Mouse (Mus musculus) ES-Bruce4 (cell line): Measurements from ENCODE around the gene Scfd2.

Experiments used
- CTCF ChIP-seq: IDR thresholded peaks from one replicate; pipeline ENCODE4 v1.8.1; 2011; ENCODE audit warnings: low read depth, low read length
- POLR2A ChIP-seq: IDR thresholded peaks from one replicate; pipeline ENCODE4 v1.8.1; 2011; ENCODE audit warnings: low read length; ENCODE audit not compliant: insufficient read depth

DNA sequence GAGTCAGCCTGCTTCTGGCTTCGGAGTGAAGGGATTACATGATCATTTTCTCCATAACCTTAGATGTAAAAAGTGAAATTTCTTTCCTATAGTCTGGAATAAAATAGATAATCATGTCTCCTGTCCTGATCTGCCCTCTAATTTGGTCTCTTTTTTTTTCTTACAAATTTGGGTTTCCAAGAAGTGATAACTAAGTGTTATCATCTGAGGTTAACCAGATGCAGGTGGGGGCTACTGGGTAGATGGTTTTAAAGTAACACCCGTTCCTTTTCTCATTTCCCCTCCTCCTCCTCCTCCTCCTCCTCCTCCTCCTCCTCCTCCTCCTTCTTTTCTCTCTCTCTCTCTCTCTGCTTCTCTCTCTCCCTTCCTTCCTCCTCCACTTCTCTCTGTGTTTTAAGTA is 338.6 kb downstream of the Scfd2 start:
- TF ChIP-seq POLR2A: no peak
- no peak for TF ChIP-seq CTCF
